Mouse (Mus musculus) stomach, postnatal 0 days (tissue): ENCODE results near the gene 1700012B09Rik.
A peak's percentile ranks its signal among the peaks of the same experiment; 100 is the strongest.

Source experiments
- CTCF ChIP-seq: IDR thresholded peaks from 2 replicates; pipeline ENCODE4 v1.5.1; 2016; ENCODE audit warnings: antibody characterized with exemption, low read depth, mild to moderate bottlenecking, moderate library complexity
- EP300 ChIP-seq: optimal IDR thresholded peaks from 2 replicates; pipeline ENCODE3; 2016; ENCODE audit warnings: antibody characterized with exemption

- TF ChIP-seq CTCF = peak; percentile 68
- no peak for TF ChIP-seq EP300
These were observed 3.0 kb upstream of the 1700012B09Rik start for GRCm38 (mm10) chr9:14773813-14774212.
